Mouse (Mus musculus) G1E (cell line): ENCODE results near the gene Sun1.

Experiments used
- CTCF ChIP-seq: IDR thresholded peaks from 2 replicates; pipeline ENCODE4 v1.5.1; 2012; ENCODE audit warnings: low read depth, low read length, inconsistent platforms, mixed read lengths
- GATA1 ChIP-seq: IDR thresholded peaks from 2 replicates; pipeline ENCODE4 v1.6.1; 2012; ENCODE audit warnings: borderline replicate concordance, low read length, inconsistent platforms, mixed read lengths
- TAL1 ChIP-seq: conservative IDR thresholded peaks from 2 replicates; pipeline ENCODE4 v1.6.1; 2012; ENCODE audit warnings: low read depth, low read length, inconsistent platforms, mixed read lengths

GRCm38 (mm10) chr5:139209685-139210026 is 9.2 kb downstream of the Sun1 start:
- no peak for TF ChIP-seq CTCF
- TF ChIP-seq GATA1, result no peak
- TF ChIP-seq TAL1, result no peak
